Mouse (Mus musculus) embryonic facial prominence, embryonic 11.5 days (tissue): ENCODE measurements around the gene Wdhd1. TPM values are rescaled to one million over a fixed set of nuclear protein-coding genes. Genes with fewer than 3 reads are reported as not detected.
A peak's percentile ranks its signal among the peaks of the same experiment; 100 is the strongest.

ENCODE experiments used
- ATAC-seq: fragments of 200-750 bp; cut with Nextera tagmentation; replicated peaks from 2 replicates; pipeline ENCODE4 v1.8.0; 2017; ENCODE audit warnings: low read depth; ENCODE audit not compliant: insufficient number of reproducible peaks, low FRiP score, low TSS enrichment
- DNase-seq: peaks from one replicate; pipeline ENCODE4 v3.0.0-alpha.2; 2015; ENCODE audit warnings: low spot score
- H3K27ac ChIP-seq: fragments of 300-500 bp; sonication (generic); replicated peaks from 2 replicates; pipeline ENCODE4 v1.5.1; 2014; ENCODE audit warnings: mild to moderate bottlenecking, low read depth, low read length, control low read depth
- H3K27me3 ChIP-seq: fragments of 300-500 bp; sonication (generic); 2 replicates; pipeline ENCODE4 v1.6.1; 2014; ENCODE audit warnings: mild to moderate bottlenecking, low read length, moderate library complexity, mixed read lengths; ENCODE audit not compliant: control insufficient read depth, insufficient read depth
- H3K36me3 ChIP-seq: fragments of 300-500 bp; sonication (generic); replicated peaks from 2 replicates; pipeline ENCODE4 v1.6.1; 2014; ENCODE audit warnings: low read depth, mild to moderate bottlenecking, low read length, moderate library complexity, mixed read lengths; ENCODE audit not compliant: control insufficient read depth, insufficient read depth
- H3K4me1 ChIP-seq: fragments of 300-500 bp; sonication (generic); 2 replicates; pipeline ENCODE4 v1.6.1; 2014; ENCODE audit warnings: low read length, mixed read lengths; ENCODE audit not compliant: control insufficient read depth, insufficient read depth
- H3K4me2 ChIP-seq: fragments of 300-500 bp; sonication (generic); 2 replicates; pipeline ENCODE4 v1.6.1; 2014; ENCODE audit warnings: low read depth, mild to moderate bottlenecking, control low read depth, low read length, moderate library complexity
- H3K4me3 ChIP-seq: fragments of 300-500 bp; sonication (generic); 2 replicates; pipeline ENCODE4 v1.5.1; 2014; ENCODE audit warnings: low read depth, low read length, control low read depth
- H3K9ac ChIP-seq: fragments of 300-500 bp; sonication (generic); replicated peaks from 2 replicates; pipeline ENCODE4 v1.6.1; 2014; ENCODE audit warnings: mild to moderate bottlenecking, control low read depth, low read length
- H3K9me3 ChIP-seq: fragments of 300-500 bp; sonication (generic); replicated peaks from 2 replicates; pipeline ENCODE4 v1.6.1; 2016; ENCODE audit warnings: mild to moderate bottlenecking, low read length, inconsistent platforms, mixed read lengths; ENCODE audit not compliant: control insufficient read depth
- WGBS: fragments of 180-500 bp; shearing (Covaris S2); extraction: QIAGEN DNeasy Blood & Tissue Kit; methylation state at CpG from one replicate; pipeline ENCODE4 v1.1.7; 2014; 5-methylcytosine and 5-hydroxymethylcytosine counted together
- polyA plus RNA-seq: library from polyadenylated mRNA; unstranded; fragments of >200 nt; fragmentation: Nextera tagmentation; extraction: Ambion mirVana; gene quantifications from 2 replicates; pipeline ENCODE4 v1.2.1, GENCODE M21; 2014

The Wdhd1 gene
- polyA plus RNA-seq, 1 experiment from 2014 or later: 52.8 TPM

- no peak for DNase-seq
- Histone ChIP-seq H3K9ac (no peak overlapping the region), H3K9me3 (no peaks in the 10 kb centered on the region), H3K4me1 (no peaks in the 10 kb centered on the region), H3K4me3 (no peak overlapping the region), H3K36me3 (peaks cover 8% of the 10 kb centered on the region), H3K4me2 (no peak overlapping the region), H3K27ac (no peak overlapping the region), H3K27me3 (no peaks in the 10 kb centered on the region)
- ATAC-seq: no peak
- WGBS: 88% methylated on average over 4 of the region's 4 CpGs
Measured at GRCm38 (mm10) chr14:47305933-47306332, 29.3 kb upstream of the Wdhd1 start.

GRCm38 (mm10) chr14:47304814-47305405 lies 28.3 kb upstream of the Wdhd1 start:
- DNase-seq (no peak), ATAC-seq (no peak)
- H3K36me3 ChIP-seq: no peaks in the 10 kb centered on the region

GRCm38 (mm10) chr14:47302885-47303680 lies 26.4 kb upstream of the Wdhd1 start:
- Histone ChIP-seq H3K9me3 (no peaks in the 10 kb centered on the region), H3K9ac (no peak overlapping the region), H3K27ac (no peak overlapping the region), H3K4me2 (no peak overlapping the region), H3K27me3 (no peaks in the 10 kb centered on the region), H3K4me1 (no peaks in the 10 kb centered on the region), H3K4me3 (no peak overlapping the region), H3K36me3 (no peaks in the 10 kb centered on the region)
- DNase-seq (no peak), ATAC-seq (no peak)
- 90% methylated on average over 14 of the region's 14 CpGs for WGBS

More at GRCm38 (mm10) chr14:47304814-47305405, 28.3 kb upstream of the Wdhd1 start:
- no peaks in the 10 kb centered on the region for H3K9me3 ChIP-seq
- H3K27ac ChIP-seq: no peak overlapping the region
- H3K4me2 ChIP-seq: no peak overlapping the region
- H3K4me1 ChIP-seq: no peaks in the 10 kb centered on the region
- WGBS: 91% methylated on average over 6 of the region's 6 CpGs
- no peaks in the 10 kb centered on the region for H3K27me3 ChIP-seq
- no peak overlapping the region for H3K9ac ChIP-seq
- H3K4me3 ChIP-seq: no peak overlapping the region

GRCm38 (mm10) chr14:47298819-47299261 lies 22.2 kb upstream of the Wdhd1 start:
- H3K36me3 ChIP-seq: no peaks in the 10 kb centered on the region
- H3K27me3 ChIP-seq: no peaks in the 10 kb centered on the region
- WGBS: under 1% methylated on average over 15 of the region's 15 CpGs
- peak overlapping the region; percentile 86 for H3K4me3 ChIP-seq
- DNase-seq: peak; percentile 70
- peak overlapping the region; percentile 88 for H3K27ac ChIP-seq
- no peaks in the 10 kb centered on the region for H3K4me1 ChIP-seq
- peak overlapping the region; percentile 91 for H3K9ac ChIP-seq
- peak overlapping the region; percentile 53 for H3K4me2 ChIP-seq
- ATAC-seq: peak; percentile 35; the same call in 1 of the 2 replicates
- H3K9me3 ChIP-seq: no peaks in the 10 kb centered on the region

- H3K4me3 ChIP-seq: peak overlapping the region; percentile 86
- peak; percentile 81 for DNase-seq
- WGBS: under 1% methylated on average over 28 of the region's 38 CpGs
Measured at GRCm38 (mm10) chr14:47298408-47298792, 21.7 kb upstream of the Wdhd1 start.

GRCm38 (mm10) chr14:47297785-47298407 lies 21.2 kb upstream of the Wdhd1 start, which contains the start of gene Mapk1ip1l:
Gene Mapk1ip1l, plus strand, starts transcription at chr14:47298266.
- DNase-seq (peak; percentile 92), ATAC-seq (peak; percentile 83)
- Histone ChIP-seq H3K27ac (peak within 1 kb of the TSS; percentile 88), H3K4me2 (peak within 1 kb of the TSS; percentile 53), H3K9me3 (no peaks in the 10 kb centered on the region), H3K4me1 (no peaks in the 10 kb centered on the region), H3K4me3 (peak within 1 kb of the TSS; percentile 86), H3K9ac (peak within 1 kb of the TSS; percentile 91), H3K36me3 (no peaks in the 10 kb centered on the region), H3K27me3 (no peaks in the 10 kb centered on the region)
- under 1% methylated on average over 31 of the region's 34 CpGs for WGBS

More at GRCm38 (mm10) chr14:47298408-47298792, 21.7 kb upstream of the Wdhd1 start:
- Histone ChIP-seq H3K27ac (peak overlapping the region; percentile 88), H3K36me3 (no peaks in the 10 kb centered on the region), H3K9me3 (no peaks in the 10 kb centered on the region), H3K4me1 (no peaks in the 10 kb centered on the region), H3K9ac (peak overlapping the region; percentile 91), H3K27me3 (no peaks in the 10 kb centered on the region), H3K4me2 (peak overlapping the region; percentile 53)
- peak; percentile 71 for ATAC-seq

- H3K4me3 ChIP-seq: no peak overlapping the region
- H3K9ac ChIP-seq: no peak overlapping the region
- ATAC-seq: no peak
- no peaks in the 10 kb centered on the region for H3K4me1 ChIP-seq
- H3K4me2 ChIP-seq: no peak overlapping the region
- H3K36me3 ChIP-seq: no peaks in the 10 kb centered on the region
- H3K9me3 ChIP-seq: no peaks in the 10 kb centered on the region
- H3K27me3 ChIP-seq: no peaks in the 10 kb centered on the region
- WGBS: 65% methylated on average over 2 of the region's 2 CpGs
- H3K27ac ChIP-seq: no peak overlapping the region
- no peak for DNase-seq
Measured at GRCm38 (mm10) chr14:47296232-47296631, 19.6 kb upstream of the Wdhd1 start.
